Comparison of ENCODE assay signal across 14 mouse cellular contexts in the genomic region with DNA sequence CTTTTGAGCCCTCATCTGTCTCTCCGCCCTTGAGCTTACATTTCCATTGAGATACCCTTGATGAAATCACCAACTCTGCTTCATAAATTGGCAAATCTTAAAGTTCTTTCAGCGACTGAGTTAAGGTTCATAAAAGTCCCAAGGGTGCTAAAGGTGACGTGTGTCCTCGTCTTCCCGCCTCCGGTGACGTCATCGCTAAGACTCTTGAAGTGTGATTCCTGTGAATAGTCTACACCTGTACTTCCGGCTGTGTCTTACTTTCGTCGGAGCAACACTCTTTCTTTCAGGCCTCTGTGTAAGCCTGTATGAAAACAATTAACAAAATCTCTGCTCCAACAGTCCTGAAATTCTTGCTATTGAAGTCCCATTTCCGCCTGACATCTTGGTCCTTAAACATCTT.
A peak's percentile ranks its signal among the peaks of the same experiment; 100 is the strongest.
DNase-seq lines count a peak whose midpoint lies in the region; ATAC-seq and TF ChIP-seq lines count a peak whose summit lies in the region.
"Had no signal": no experiment of that assay in that cellular context is flagged by ENCODE, and none has a peak within 500 bp of the region (broad histone marks: within the 10 kb centered on the region; RNA-seq: fewer than 3 reads in every experiment).

No protein-coding gene starts in this region.

- no peak for TF ChIP-seq RAD21 in CH12.LX (IDR thresholded peaks at IDR 0.05; ENCODE audit: low read depth, low read length)

- no peaks in the 10 kb centered on the region for H3K4me1 ChIP-seq in lung, postnatal 0 days (ENCODE audit: insufficient read depth, low read depth, low read length)
- peaks cover 8 to 9% of the 10 kb centered on the region in 2 experiments for H3K4me1 ChIP-seq in CH12.LX (ENCODE audit: control insufficient read depth in 1 of 2, insufficient read depth in 2 of 2)
- H3K4me1 ChIP-seq: hindbrain, embryonic 10.5 days; hindbrain, embryonic 13.5 days; intestine, embryonic 15.5 days had no signal

- DNase-seq in lung, postnatal 0 days (ENCODE audit: low spot score), result peak; percentile 14
- no peak for DNase-seq in lung, postnatal 10 days
- peak; percentile 34 for DNase-seq in CH12.LX (ENCODE audit: extremely low read depth)
- DNase-seq in ES-CJ7 (ENCODE audit: low read depth, low spot score), result peak; percentile 31
- DNase-seq in R1 (ENCODE audit: low read depth, low spot score), result peak; percentile 64
- no peak for DNase-seq in thymus, postnatal 25 days
- no peak for DNase-seq in cerebellum, adult 8-10 months

- no peak overlapping the region for H3K9ac ChIP-seq in lung, postnatal 0 days (replicated peaks; ENCODE audit: low read depth)
- 0 out of 2 replicates have a peak overlapping the region, but pooled peaks have one; percentile 45 for H3K9ac ChIP-seq in CH12.LX (ENCODE audit: insufficient read depth, low read depth)
- H3K9ac ChIP-seq: forebrain, postnatal 0 days; hindbrain, embryonic 13.5 days; intestine, embryonic 15.5 days had no signal

- H3K36me3 ChIP-seq in lung, postnatal 0 days (ENCODE audit: insufficient read depth, low read length), result no peaks in the 10 kb centered on the region
- no peaks in the 10 kb centered on the region for H3K36me3 ChIP-seq in CH12.LX (replicated peaks in 1 of 2; ENCODE audit: control insufficient read depth in 1 of 2, insufficient read depth in 1 of 2, low read length in 1 of 2)
- H3K36me3 ChIP-seq: forebrain, embryonic 10.5 days; hindbrain, embryonic 10.5 days; hindbrain, embryonic 13.5 days; intestine, embryonic 15.5 days had no signal

- no peaks in the 10 kb centered on the region for H3K9me3 ChIP-seq in lung, postnatal 0 days (ENCODE audit: low read length)
- H3K9me3 ChIP-seq in CH12.LX (replicated peaks; ENCODE audit: low read length), result no peaks in the 10 kb centered on the region
- H3K9me3 ChIP-seq: forebrain, embryonic 10.5 days; hindbrain, embryonic 10.5 days; hindbrain, embryonic 13.5 days; intestine, embryonic 15.5 days had no signal

- no peak for TF ChIP-seq CTCF in lung, postnatal 0 days (IDR thresholded peaks at IDR 0.05)
- no peak for TF ChIP-seq CTCF in CH12.LX (conservative IDR thresholded peaks at IDR 0.05 in 1 of 2, IDR thresholded peaks at IDR 0.05 in 1 of 2; ENCODE audit: low read depth in 2 of 2, low read length in 2 of 2)

- TF ChIP-seq POLR2A in CH12.LX (IDR thresholded peaks at IDR 0.05; ENCODE audit: low read depth, low read length), result no peak

- no peak overlapping the region for H3K4me2 ChIP-seq in lung, postnatal 0 days (replicated peaks; ENCODE audit: low read depth, low read length)
- no peak overlapping the region for H3K4me2 ChIP-seq in CH12.LX (ENCODE audit: insufficient read depth, low read depth, poor library complexity, severe bottlenecking)
- H3K4me2 ChIP-seq: heart, embryonic 11.5 days; hindbrain, embryonic 13.5 days; intestine, embryonic 15.5 days had no signal

- in situ Hi-C loops in CH12.LX (cut with MboI; ENCODE audit: low pct_ligation_motif_present, low pct_unique_long_range_greater_than_20kb, low sequenced_read_pairs), result loop anchor here (10.0 to 25.0 kb wide), 5 partner anchors 191 to 644 kb away; a partner anchor contains a TSS

- WGBS in lung, postnatal 0 days, result 68% methylated on average over 12 of the region's 12 CpGs

- H3K79me2 ChIP-seq in CH12.LX (replicated peaks; ENCODE audit: control insufficient read depth, extremely low read depth, insufficient read depth, poor library complexity, severe bottlenecking), result no peaks in the 10 kb centered on the region

- H3K4me3 ChIP-seq in lung, postnatal 0 days (ENCODE audit: low read depth, low read length), result no peak overlapping the region
- no peak overlapping the region for H3K4me3 ChIP-seq in CH12.LX (replicated peaks in 1 of 3; ENCODE audit: low read depth in 2 of 3, low read length in 2 of 3, poor library complexity in 1 of 3)
- H3K4me3 ChIP-seq: forebrain, embryonic 10.5 days; gastrocnemius, adult 2 months; hindbrain, embryonic 10.5 days; hindbrain, embryonic 13.5 days; intestine, embryonic 15.5 days had no signal

- ATAC-seq in lung, postnatal 0 days, result peak; percentile 59

- TF ChIP-seq EP300 in lung, postnatal 0 days (IDR thresholded peaks at IDR 0.05), result no peak
- TF ChIP-seq EP300 in CH12.LX (IDR thresholded peaks at IDR 0.05; ENCODE audit: low read length), result no peak

- H3K27me3 ChIP-seq in lung, postnatal 0 days (replicated peaks; ENCODE audit: insufficient read depth, low read length), result no peaks in the 10 kb centered on the region
- no peaks in the 10 kb centered on the region for H3K27me3 ChIP-seq in CH12.LX (replicated peaks)
- H3K27me3 ChIP-seq: hindbrain, embryonic 13.5 days; intestine, embryonic 15.5 days had no signal

- dilution Hi-C loops in CH12.LX (cut with MboI; ENCODE audit: extremely low pct_ligation_motif_present, extremely low pct_unique_long_range_greater_than_20kb, low sequenced_read_pairs), result no loop called here

- no peak overlapping the region for H3K27ac ChIP-seq in lung, postnatal 0 days (ENCODE audit: low read length)
- H3K27ac ChIP-seq in CH12.LX (ENCODE audit: insufficient read depth, low read depth), result no peak overlapping the region
- H3K27ac ChIP-seq: forebrain, embryonic 10.5 days; gastrocnemius, adult 2 months; hindbrain, embryonic 10.5 days; hindbrain, embryonic 13.5 days; intestine, embryonic 15.5 days had no signal

TF ChIP-seq in CH12.LX, 34 proteins besides CTCF, POLR2A, EP300 and RAD21:
- no peak for TF ChIP-seq ZKSCAN1 (IDR thresholded peaks at IDR 0.05; ENCODE audit: borderline replicate concordance, low read depth, low read length)
- TF ChIP-seq MAZ (IDR thresholded peaks at IDR 0.05; ENCODE audit: low read depth, low read length), result no peak
- TF ChIP-seq IRF4 (IDR thresholded peaks at IDR 0.05; ENCODE audit: low read depth, low read length), result no peak
- TF ChIP-seq BHLHE40 (IDR thresholded peaks at IDR 0.05; ENCODE audit: low read depth, low read length), result no peak
- TF ChIP-seq USF2 (conservative IDR thresholded peaks at IDR 0.05; ENCODE audit: low read depth, low read length), result no peak
- no peak for TF ChIP-seq RCOR1 (conservative IDR thresholded peaks at IDR 0.05; ENCODE audit: low read depth, low read length)
- TF ChIP-seq USF1 (IDR thresholded peaks at IDR 0.05; ENCODE audit: low read depth, low read length), result no peak
- TF ChIP-seq MXI1 (IDR thresholded peaks at IDR 0.05; ENCODE audit: low read depth, low read length), result no peak
- TF ChIP-seq ZC3H11A (IDR thresholded peaks at IDR 0.05; ENCODE audit: low read depth, low read length), result no peak
- TF ChIP-seq JUND (conservative IDR thresholded peaks at IDR 0.05; ENCODE audit: low read depth, low read length), result 0 out of 2 replicates have a peak, but pooled peaks have one; percentile 6
- 0 out of 2 replicates have a peak, but pooled peaks have one; percentile 30 for TF ChIP-seq JUN (IDR thresholded peaks at IDR 0.05; ENCODE audit: insufficient read depth, low read depth, low read length)
- no peak for TF ChIP-seq ZMIZ1 (IDR thresholded peaks at IDR 0.05; ENCODE audit: low read depth, low read length)
TF ChIP-seq in CH12.LX: peak in this region for 2.

Comparison
In these comparisons a context has a peak if more than half of its experiments do, and no peak if none do; other contexts are left out.
1. DNase-seq: peak in lung, postnatal 0 days (single experiment), CH12.LX (single experiment), ES-CJ7 (single experiment) and R1 (single experiment); none in lung, postnatal 10 days (single experiment), thymus, postnatal 25 days (single experiment) and cerebellum, adult 8-10 months (single experiment).